Mouse (Mus musculus) lung, postnatal 0 days (tissue): ENCODE results near the gene Sept1. TPM values are rescaled to one million over a fixed set of nuclear protein-coding genes. Genes with fewer than 3 reads are reported as not detected.
"Not testable (repeated sequence)": the region's sequence is repeated elsewhere in the genome, so short reads cannot be mapped to it uniquely, and the experiment has no call there.

ENCODE experiments used
- ATAC-seq: fragments of 200-750 bp; cut with Nextera tagmentation; 2 replicates; pipeline ENCODE4 v1.8.0; 2017; ENCODE audit warnings: moderate library complexity
- DNase-seq: peaks from one replicate; pipeline ENCODE4 v3.0.0-alpha.2; 2016; ENCODE audit warnings: low spot score
- H3K27ac ChIP-seq: fragments of 300-500 bp; sonication (generic); 2 replicates; pipeline ENCODE4 v1.5.1; 2014; ENCODE audit warnings: antibody characterized with exemption, mild to moderate bottlenecking, low read length, mixed read lengths
- H3K27me3 ChIP-seq: fragments of 300-500 bp; sonication (generic); replicated peaks from 2 replicates; pipeline ENCODE4 v1.6.1; 2014; ENCODE audit warnings: low read length, mixed read lengths; ENCODE audit not compliant: insufficient read depth
- H3K36me3 ChIP-seq: fragments of 300-500 bp; sonication (generic); 2 replicates; pipeline ENCODE4 v1.6.1; 2014; ENCODE audit warnings: low read length, mixed read lengths; ENCODE audit not compliant: insufficient read depth
- H3K4me1 ChIP-seq: fragments of 300-500 bp; sonication (generic); 2 replicates; pipeline ENCODE4 v1.6.1; 2014; ENCODE audit warnings: antibody characterized with exemption, low read depth, low read length, mixed read lengths; ENCODE audit not compliant: insufficient read depth
- H3K4me2 ChIP-seq: fragments of 300-500 bp; sonication (generic); replicated peaks from 2 replicates; pipeline ENCODE4 v1.6.1; 2014; ENCODE audit warnings: low read depth, mild to moderate bottlenecking, low read length, moderate library complexity, mixed read lengths
- H3K4me3 ChIP-seq: fragments of 300-500 bp; sonication (generic); 2 replicates; pipeline ENCODE4 v1.5.1; 2014; ENCODE audit warnings: low read depth, low read length
- H3K9ac ChIP-seq: fragments of 300-500 bp; sonication (generic); replicated peaks from 2 replicates; pipeline ENCODE4 v1.6.1; 2014; ENCODE audit warnings: low read depth, mild to moderate bottlenecking
- H3K9me3 ChIP-seq: fragments of 300-500 bp; sonication (generic); 2 replicates; pipeline ENCODE4 v1.6.1; 2016; ENCODE audit warnings: low read length, mixed read lengths
- CTCF ChIP-seq: IDR thresholded peaks from 2 replicates; pipeline ENCODE4 v1.5.1; 2016; ENCODE audit warnings: antibody characterized with exemption, mild to moderate bottlenecking
- EP300 ChIP-seq: IDR thresholded peaks from 2 replicates; pipeline ENCODE4 v1.6.1; 2016; ENCODE audit warnings: antibody characterized with exemption, mild to moderate bottlenecking, control low read depth
- WGBS: fragments of 180-500 bp; shearing (Covaris S2); extraction: QIAGEN DNeasy Blood & Tissue Kit; methylation state at CpG from one replicate; pipeline ENCODE4 v1.1.7; 2014; 5-methylcytosine and 5-hydroxymethylcytosine counted together
- polyA plus RNA-seq: library from polyadenylated mRNA; unstranded; fragments of >200 nt; fragmentation: Nextera tagmentation; extraction: Ambion mirVana; gene quantifications from 2 replicates; pipeline ENCODE4 v1.2.1, GENCODE M21; 2015

Gene Sept1
- polyA plus RNA-seq, 1 experiment from 2014 or later, result 13.0 TPM

DNA sequence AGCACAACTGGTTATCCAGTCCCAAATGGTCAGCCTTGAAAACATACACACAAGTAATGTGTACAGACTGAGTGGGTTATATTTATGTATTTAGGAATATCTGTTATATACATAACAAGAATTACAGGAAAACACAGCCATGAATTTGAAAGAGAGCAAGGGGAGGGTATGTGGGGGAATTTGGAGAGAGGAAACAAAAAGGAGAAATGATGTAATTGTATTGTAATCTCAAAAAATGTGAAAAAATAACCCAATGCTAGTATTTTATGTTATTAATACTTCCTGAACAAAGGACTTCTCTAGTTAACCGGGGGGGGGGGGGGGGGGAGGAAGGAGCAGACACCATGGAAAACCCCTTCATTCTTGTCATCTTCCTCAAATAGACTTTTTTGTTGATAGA, 48.2 kb downstream of the Sept1 start:
- ATAC-seq (no peak), DNase-seq (no peak)
- 40% methylated on average over 1 of the region's 1 CpGs for WGBS
- TF ChIP-seq CTCF (no peak), EP300 (no peak)
- no peaks in the 10 kb centered on the region for H3K9me3 ChIP-seq
- no peaks in the 10 kb centered on the region for H3K36me3 ChIP-seq
- H3K27ac ChIP-seq, result no peak overlapping the region
- no peaks in the 10 kb centered on the region for H3K27me3 ChIP-seq
- no peak overlapping the region for H3K4me3 ChIP-seq
- H3K4me1 ChIP-seq, result no peaks in the 10 kb centered on the region
- no peak overlapping the region for H3K4me2 ChIP-seq
- no peak overlapping the region for H3K9ac ChIP-seq

GRCm38 (mm10) chr7:127183828-127184227, 49.1 kb downstream of the Sept1 start:
- ATAC-seq (no peak), DNase-seq (no peak)
- WGBS, result 71% methylated on average over 6 of the region's 6 CpGs
- Histone ChIP-seq H3K27me3 (no peaks in the 10 kb centered on the region), H3K9me3 (no peaks in the 10 kb centered on the region), H3K9ac (no peak overlapping the region), H3K4me2 (no peak overlapping the region), H3K4me1 (no peaks in the 10 kb centered on the region), H3K4me3 (no peak overlapping the region), H3K36me3 (no peaks in the 10 kb centered on the region), H3K27ac (no peak overlapping the region)
- TF ChIP-seq CTCF (peak; percentile 52), EP300 (no peak)

DNA sequence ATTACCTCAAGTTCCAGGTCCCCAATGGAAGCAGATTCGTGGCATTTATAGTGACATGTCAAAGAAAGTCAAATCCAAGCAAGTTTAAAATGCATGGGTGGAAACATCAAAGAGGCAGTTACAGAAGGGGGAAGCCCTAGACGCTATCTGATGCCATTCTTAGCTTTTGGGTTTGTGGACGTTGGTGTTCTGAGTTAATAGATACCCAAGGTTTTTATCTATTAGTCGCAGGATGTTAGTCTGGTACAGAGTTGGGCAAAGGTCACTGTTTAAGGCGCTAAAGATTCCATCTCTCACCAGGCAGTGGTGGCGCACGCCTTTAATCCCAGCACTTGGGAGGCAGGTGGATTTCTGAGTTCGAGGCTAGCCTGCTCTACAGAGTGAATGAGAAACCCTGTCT, 49.6 kb downstream of the Sept1 start:
- Histone ChIP-seq H3K27ac (no peak overlapping the region), H3K9me3 (no peaks in the 10 kb centered on the region), H3K4me1 (no peaks in the 10 kb centered on the region), H3K9ac (no peak overlapping the region), H3K36me3 (no peaks in the 10 kb centered on the region), H3K27me3 (no peaks in the 10 kb centered on the region), H3K4me2 (no peak overlapping the region), H3K4me3 (no peak overlapping the region)
- DNase-seq (no peak), ATAC-seq (no peak)
- TF ChIP-seq EP300 (no peak), CTCF (no peak)
- WGBS, result 64% methylated on average over 8 of the region's 8 CpGs

GRCm38 (mm10) chr7:127181724-127182123, 51.2 kb downstream of the Sept1 start:
- H3K27ac ChIP-seq, H3K9me3 ChIP-seq, H3K4me3 ChIP-seq, ATAC-seq, H3K4me1 ChIP-seq, H3K27me3 ChIP-seq, H3K36me3 ChIP-seq, DNase-seq, H3K4me2 ChIP-seq, H3K9ac ChIP-seq: not testable (repeated sequence)
- 29% methylated on average over 3 of the region's 3 CpGs for WGBS
- peak; percentile 15; the same call in 1 of the 2 replicates for TF ChIP-seq CTCF

GRCm38 (mm10) chr7:127180783-127181182, 52.1 kb downstream of the Sept1 start:
- H3K9me3 ChIP-seq, result no peaks in the 10 kb centered on the region
- no peak overlapping the region for H3K9ac ChIP-seq
- WGBS, result 37% methylated on average over 2 of the region's 2 CpGs
- H3K27me3 ChIP-seq, result no peaks in the 10 kb centered on the region
- no peak overlapping the region for H3K27ac ChIP-seq
- TF ChIP-seq CTCF (no peak), EP300 (no peak)
- H3K4me1 ChIP-seq, result no peaks in the 10 kb centered on the region
- H3K4me2 ChIP-seq, result no peak overlapping the region
- no peaks in the 10 kb centered on the region for H3K36me3 ChIP-seq
- H3K4me3 ChIP-seq, result no peak overlapping the region
- ATAC-seq, result no peak
- DNase-seq, result no peak

DNA sequence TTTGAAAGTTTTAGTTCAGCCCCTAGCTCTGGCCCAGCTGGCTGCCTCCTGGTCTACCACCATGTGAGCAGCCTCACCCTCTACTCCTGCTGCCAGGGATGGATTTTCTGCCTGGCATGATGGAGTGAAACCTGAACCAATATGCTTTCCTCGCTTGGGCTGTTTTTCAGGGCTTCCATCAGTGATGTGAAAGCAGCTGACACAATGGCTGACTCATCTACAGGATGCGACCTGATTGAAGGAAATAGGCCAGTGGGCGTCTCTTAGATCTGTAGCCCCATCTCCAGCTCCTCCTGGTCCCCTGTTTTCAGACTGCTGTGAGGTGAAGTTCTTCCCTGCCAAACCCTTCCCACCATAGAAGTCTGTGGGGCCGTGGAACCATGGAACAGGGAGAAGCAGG, 56.0 kb downstream of the Sept1 start:
- DNase-seq, result no peak
- no peak for ATAC-seq

DNA sequence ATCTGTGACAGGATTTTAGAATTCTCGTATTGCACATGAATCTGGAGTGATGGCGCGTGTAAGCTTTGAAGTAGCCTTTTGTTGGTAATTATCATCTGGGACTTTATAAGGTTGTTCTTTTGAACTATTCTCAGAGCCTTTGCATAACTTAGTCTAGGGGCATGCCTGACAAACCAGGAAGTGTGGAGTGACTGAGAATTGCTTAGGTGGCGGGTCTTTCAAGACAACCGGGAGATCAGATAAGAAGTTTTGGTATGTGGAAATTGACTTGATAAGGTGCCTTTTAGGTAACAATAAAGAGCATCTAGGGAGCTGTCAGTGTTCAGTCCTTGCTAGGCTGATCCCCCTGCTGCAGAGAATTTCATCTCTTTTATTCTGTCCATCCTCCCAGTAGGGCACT, 66.4 kb downstream of the Sept1 start:
- no peak overlapping the region for H3K27ac ChIP-seq
- no peak overlapping the region for H3K4me3 ChIP-seq
- H3K4me1 ChIP-seq, result no peaks in the 10 kb centered on the region
- ATAC-seq, result no peak
- no peaks in the 10 kb centered on the region for H3K9me3 ChIP-seq
- no peaks in the 10 kb centered on the region for H3K27me3 ChIP-seq
- H3K4me2 ChIP-seq, result no peak overlapping the region
- 66% methylated on average over 5 of the region's 5 CpGs for WGBS
- TF ChIP-seq EP300, result no peak
- TF ChIP-seq CTCF, result no peak
- no peaks in the 10 kb centered on the region for H3K36me3 ChIP-seq
- no peak for DNase-seq
- no peak overlapping the region for H3K9ac ChIP-seq

More for the DNA sequence above, 56.0 kb downstream of the Sept1 start:
- Histone ChIP-seq H3K9me3 (no peaks in the 10 kb centered on the region), H3K36me3 (no peaks in the 10 kb centered on the region), H3K9ac (no peak overlapping the region), H3K27me3 (no peaks in the 10 kb centered on the region), H3K27ac (no peak overlapping the region), H3K4me2 (no peak overlapping the region), H3K4me3 (no peak overlapping the region), H3K4me1 (no peaks in the 10 kb centered on the region)
- 73% methylated on average over 4 of the region's 4 CpGs for WGBS
- TF ChIP-seq CTCF (no peak), EP300 (no peak)
